ENCODE assay signal across 8 mouse cellular contexts in genomic region chr1:165705868-165706348, GRCm38 (mm10). TPM values are rescaled to one million over a fixed set of nuclear protein-coding genes. Genes with fewer than 3 reads are reported as not detected.
DNase-seq lines count a peak whose midpoint lies in the region; ATAC-seq and TF ChIP-seq lines count a peak whose summit lies in the region.

No protein-coding gene starts in this region.

- no peak for TF ChIP-seq CTCF in thymus, adult 2 months (IDR thresholded peaks at IDR 0.05; ENCODE audit: borderline replicate concordance, control insufficient read depth, extremely low read depth, insufficient read depth, low read length, poor library complexity)

- H3K36me3 ChIP-seq in embryonic facial prominence, embryonic 14.5 days (ENCODE audit: control insufficient read depth, insufficient read depth, low read length): no peaks in the 10 kb centered on the region
- no peaks in the 10 kb centered on the region for H3K36me3 ChIP-seq in embryonic facial prominence, embryonic 10.5 days (replicated peaks)
- H3K36me3 ChIP-seq in lung, embryonic 15.5 days: no peaks in the 10 kb centered on the region
- H3K36me3 ChIP-seq in limb, embryonic 10.5 days: no peaks in the 10 kb centered on the region
- peaks cover 7% of the 10 kb centered on the region; the same call in 1 of the 2 replicates for H3K36me3 ChIP-seq in thymus, adult 2 months (ENCODE audit: control insufficient read depth, insufficient read depth, low read length)

- H3K4me1 ChIP-seq in embryonic facial prominence, embryonic 14.5 days (ENCODE audit: control insufficient read depth, insufficient read depth, low read length): peaks cover 24% of the 10 kb centered on the region
- peaks cover 42% of the 10 kb centered on the region for H3K4me1 ChIP-seq in embryonic facial prominence, embryonic 10.5 days
- peaks cover 56% of the 10 kb centered on the region for H3K4me1 ChIP-seq in lung, embryonic 15.5 days
- H3K4me1 ChIP-seq in limb, embryonic 10.5 days: peaks cover 52% of the 10 kb centered on the region
- H3K4me1 ChIP-seq in thymus, adult 2 months (replicated peaks; ENCODE audit: control insufficient read depth, insufficient read depth, low read length): peaks cover 58% of the 10 kb centered on the region

- H3K27ac ChIP-seq in embryonic facial prominence, embryonic 14.5 days (replicated peaks; ENCODE audit: low read depth, low read length): no peak overlapping the region
- no peak overlapping the region for H3K27ac ChIP-seq in embryonic facial prominence, embryonic 10.5 days (replicated peaks)
- 0 out of 2 replicates have a peak overlapping the region, but pooled peaks have one; percentile 16 for H3K27ac ChIP-seq in lung, embryonic 15.5 days
- H3K27ac ChIP-seq in limb, embryonic 10.5 days: peak overlapping the region; percentile 9; the same call in 1 of the 2 replicates
- peak overlapping the region; percentile 91 for H3K27ac ChIP-seq in thymus, adult 2 months (ENCODE audit: control insufficient read depth, insufficient read depth, low read length)

- H3K27me3 ChIP-seq in embryonic facial prominence, embryonic 14.5 days (replicated peaks; ENCODE audit: control insufficient read depth, insufficient read depth, low read length): no peaks in the 10 kb centered on the region
- H3K27me3 ChIP-seq in embryonic facial prominence, embryonic 10.5 days (replicated peaks; ENCODE audit: low read depth, poor library complexity, severe bottlenecking): peaks cover 81% of the 10 kb centered on the region
- H3K27me3 ChIP-seq in lung, embryonic 15.5 days: no peaks in the 10 kb centered on the region
- H3K27me3 ChIP-seq in limb, embryonic 10.5 days (ENCODE audit: low read depth, poor library complexity, severe bottlenecking): peaks cover 63% of the 10 kb centered on the region
- no peaks in the 10 kb centered on the region for H3K27me3 ChIP-seq in thymus, adult 2 months (ENCODE audit: control insufficient read depth, insufficient read depth, low read length)

- H3K9me3 ChIP-seq in embryonic facial prominence, embryonic 14.5 days (ENCODE audit: control insufficient read depth, low read length): no peaks in the 10 kb centered on the region
- no peaks in the 10 kb centered on the region for H3K9me3 ChIP-seq in embryonic facial prominence, embryonic 10.5 days
- H3K9me3 ChIP-seq in lung, embryonic 15.5 days: no peaks in the 10 kb centered on the region
- H3K9me3 ChIP-seq in limb, embryonic 10.5 days (replicated peaks): no peaks in the 10 kb centered on the region

- DNase-seq in embryonic facial prominence, embryonic 14.5 days (ENCODE audit: low spot score): no peak
- DNase-seq in embryonic facial prominence, embryonic 10.5 days (ENCODE audit: low spot score): no peak
- no peak for DNase-seq in lung, postnatal 10 days
- no peak for DNase-seq in limb, embryonic 10.5 days (ENCODE audit: low spot score)
- DNase-seq in thymus, adult 2 months: peak; percentile 57
- no peak for DNase-seq in cerebellum, adult 8-10 months
- DNase-seq in cerebellum, adult 18-20 months: no peak

- TF ChIP-seq POLR2A in thymus, adult 2 months (IDR thresholded peaks at IDR 0.05; ENCODE audit: control insufficient read depth, extremely low read depth, insufficient read depth, low read length, poor library complexity): no peak

- H3K4me2 ChIP-seq in embryonic facial prominence, embryonic 14.5 days (ENCODE audit: low read depth, low read length): peak overlapping the region; percentile 72
- peak overlapping the region; percentile 79 for H3K4me2 ChIP-seq in lung, embryonic 15.5 days

- no peak overlapping the region for H3K4me3 ChIP-seq in embryonic facial prominence, embryonic 14.5 days (ENCODE audit: low read depth, low read length)
- H3K4me3 ChIP-seq in embryonic facial prominence, embryonic 10.5 days: no peak overlapping the region
- H3K4me3 ChIP-seq in lung, embryonic 15.5 days: peak overlapping the region; percentile 68
- no peak overlapping the region for H3K4me3 ChIP-seq in limb, embryonic 10.5 days
- peak overlapping the region; percentile 100 for H3K4me3 ChIP-seq in thymus, adult 2 months (ENCODE audit: control insufficient read depth, insufficient read depth, low read length)

- no peak overlapping the region for H3K9ac ChIP-seq in embryonic facial prominence, embryonic 14.5 days (ENCODE audit: low read depth, low read length)
- H3K9ac ChIP-seq in lung, embryonic 15.5 days: no peak overlapping the region

- no peak for ATAC-seq in embryonic facial prominence, embryonic 14.5 days (ENCODE audit: low read depth)
- no peak for ATAC-seq in lung, embryonic 15.5 days (ENCODE audit: borderline replicate concordance, extremely low read depth, low FRiP score, low TSS enrichment)

- WGBS in embryonic facial prominence, embryonic 14.5 days: 84% methylated on average over 7 of the region's 7 CpGs
- 86% methylated on average over 7 of the region's 7 CpGs for WGBS in embryonic facial prominence, embryonic 10.5 days
- 71% methylated on average over 7 of the region's 7 CpGs for WGBS in lung, embryonic 15.5 days
- WGBS in limb, embryonic 10.5 days: 82% methylated on average over 7 of the region's 7 CpGs
- 10% methylated on average over 7 of the region's 7 CpGs for WGBS in thymus, adult 2 months

RNA-seq across cellular contexts. Expression of gene Rcsd1, which starts 3.6 kb away (rescaled TPM):
- polyA plus RNA-seq in embryonic facial prominence, embryonic 14.5 days (2014; fragmentation: Nextera tagmentation; extraction: Ambion mirVana): 11.1 and 14.9 TPM in 2 replicates
- polyA plus RNA-seq in embryonic facial prominence, embryonic 10.5 days (2016; fragmentation: Nextera tagmentation; extraction: Ambion mirVana): 10.3 and 10.8 TPM in 2 replicates
- 37.8 and 42.8 TPM in 2 replicates for polyA plus RNA-seq in lung, embryonic 15.5 days (2015; fragmentation: Nextera tagmentation; extraction: Ambion mirVana)
- polyA plus RNA-seq in limb, embryonic 10.5 days (2016; fragmentation: Nextera tagmentation; extraction: Ambion mirVana): 10.1 and 10.8 TPM in 2 replicates
- polyA plus RNA-seq in thymus, adult 2 months (2012; rRNA removed): 220 and 249 TPM in 2 replicates

RNA-seq across cellular contexts. Expression of gene Creg1, which starts 57.6 kb away (rescaled TPM):
- polyA plus RNA-seq in embryonic facial prominence, embryonic 14.5 days (2014; fragmentation: Nextera tagmentation; extraction: Ambion mirVana): 77.1 and 81.0 TPM in 2 replicates
- polyA plus RNA-seq in embryonic facial prominence, embryonic 10.5 days (2016; fragmentation: Nextera tagmentation; extraction: Ambion mirVana): 32.4 and 40.5 TPM in 2 replicates
- polyA plus RNA-seq in lung, embryonic 15.5 days (2015; fragmentation: Nextera tagmentation; extraction: Ambion mirVana): 66.3 and 74.9 TPM in 2 replicates
- 31.5 and 36.0 TPM in 2 replicates for polyA plus RNA-seq in limb, embryonic 10.5 days (2016; fragmentation: Nextera tagmentation; extraction: Ambion mirVana)
- polyA plus RNA-seq in thymus, adult 2 months (2012; rRNA removed): 37.5 and 43.2 TPM in 2 replicates

Comparison
In these comparisons a context has a peak if more than half of its experiments do, and no peak if none do; other contexts are left out.
1. H3K27ac ChIP-seq: peak in lung, embryonic 15.5 days (single experiment), limb, embryonic 10.5 days (single experiment) and thymus, adult 2 months (single experiment); none in embryonic facial prominence, embryonic 14.5 days (single experiment) and embryonic facial prominence, embryonic 10.5 days (single experiment).
2. H3K4me3 ChIP-seq: peak in lung, embryonic 15.5 days (single experiment) and thymus, adult 2 months (single experiment); none in embryonic facial prominence, embryonic 14.5 days (single experiment), embryonic facial prominence, embryonic 10.5 days (single experiment) and limb, embryonic 10.5 days (single experiment).